Mouse (Mus musculus) stomach, postnatal 0 days (tissue): Measurements from ENCODE around the gene Ptgis.

ENCODE experiments used
- CTCF ChIP-seq: IDR thresholded peaks from 2 replicates; pipeline ENCODE4 v1.5.1; 2016; ENCODE audit warnings: antibody characterized with exemption, low read depth, mild to moderate bottlenecking, moderate library complexity
- EP300 ChIP-seq: optimal IDR thresholded peaks from 2 replicates; pipeline ENCODE3; 2016; ENCODE audit warnings: antibody characterized with exemption

GRCm38 (mm10) chr2:167233009-167233335, 7.4 kb downstream of the Ptgis start:
- TF ChIP-seq CTCF (no peak), EP300 (no peak)
